Mouse (Mus musculus) embryonic facial prominence, embryonic 11.5 days (tissue): ENCODE measurements around the gene Uox. TPM values are rescaled to one million over a fixed set of nuclear protein-coding genes. Genes with fewer than 3 reads are reported as not detected.

Experiments
- ATAC-seq: fragments of 200-750 bp; cut with Nextera tagmentation; replicated peaks from 2 replicates; pipeline ENCODE4 v1.8.0; 2017; ENCODE audit warnings: low read depth; ENCODE audit not compliant: insufficient number of reproducible peaks, low FRiP score, low TSS enrichment
- DNase-seq: peaks from one replicate; pipeline ENCODE4 v3.0.0-alpha.2; 2015; ENCODE audit warnings: low spot score
- H3K27ac ChIP-seq: fragments of 300-500 bp; sonication (generic); replicated peaks from 2 replicates; pipeline ENCODE4 v1.5.1; 2014; ENCODE audit warnings: mild to moderate bottlenecking, low read depth, low read length, control low read depth
- H3K27me3 ChIP-seq: fragments of 300-500 bp; sonication (generic); 2 replicates; pipeline ENCODE4 v1.6.1; 2014; ENCODE audit warnings: mild to moderate bottlenecking, low read length, moderate library complexity, mixed read lengths; ENCODE audit not compliant: control insufficient read depth, insufficient read depth
- H3K36me3 ChIP-seq: fragments of 300-500 bp; sonication (generic); replicated peaks from 2 replicates; pipeline ENCODE4 v1.6.1; 2014; ENCODE audit warnings: low read depth, mild to moderate bottlenecking, low read length, moderate library complexity, mixed read lengths; ENCODE audit not compliant: control insufficient read depth, insufficient read depth
- H3K4me1 ChIP-seq: fragments of 300-500 bp; sonication (generic); 2 replicates; pipeline ENCODE4 v1.6.1; 2014; ENCODE audit warnings: low read length, mixed read lengths; ENCODE audit not compliant: control insufficient read depth, insufficient read depth
- H3K4me2 ChIP-seq: fragments of 300-500 bp; sonication (generic); 2 replicates; pipeline ENCODE4 v1.6.1; 2014; ENCODE audit warnings: low read depth, mild to moderate bottlenecking, control low read depth, low read length, moderate library complexity
- H3K4me3 ChIP-seq: fragments of 300-500 bp; sonication (generic); 2 replicates; pipeline ENCODE4 v1.5.1; 2014; ENCODE audit warnings: low read depth, low read length, control low read depth
- H3K9ac ChIP-seq: fragments of 300-500 bp; sonication (generic); replicated peaks from 2 replicates; pipeline ENCODE4 v1.6.1; 2014; ENCODE audit warnings: mild to moderate bottlenecking, control low read depth, low read length
- H3K9me3 ChIP-seq: fragments of 300-500 bp; sonication (generic); replicated peaks from 2 replicates; pipeline ENCODE4 v1.6.1; 2016; ENCODE audit warnings: mild to moderate bottlenecking, low read length, inconsistent platforms, mixed read lengths; ENCODE audit not compliant: control insufficient read depth
- WGBS: fragments of 180-500 bp; shearing (Covaris S2); extraction: QIAGEN DNeasy Blood & Tissue Kit; methylation state at CpG from one replicate; pipeline ENCODE4 v1.1.7; 2014; 5-methylcytosine and 5-hydroxymethylcytosine counted together
- polyA plus RNA-seq: library from polyadenylated mRNA; unstranded; fragments of >200 nt; fragmentation: Nextera tagmentation; extraction: Ambion mirVana; gene quantifications from 2 replicates; pipeline ENCODE4 v1.2.1, GENCODE M21; 2014

Uox gene
- not detected in 2 replicates for polyA plus RNA-seq

GRCm38 (mm10) chr3:146570148-146570782 is at the start of gene Uox:
Gene Uox, plus strand, starts transcription at chr3:146570426.
- 83% methylated on average over 10 of the region's 10 CpGs for WGBS
- no peak for DNase-seq
- no peak within 1 kb of the TSS for H3K9ac ChIP-seq
- H3K4me3 ChIP-seq = no peak within 1 kb of the TSS
- H3K27ac ChIP-seq = no peak within 1 kb of the TSS
- H3K4me1 ChIP-seq = no peaks in the 10 kb centered on the region
- H3K36me3 ChIP-seq = no peaks in the 10 kb centered on the region
- ATAC-seq = no peak
- H3K27me3 ChIP-seq = no peaks in the 10 kb centered on the region
- H3K4me2 ChIP-seq = no peak within 1 kb of the TSS
- H3K9me3 ChIP-seq = no peaks in the 10 kb centered on the region

GRCm38 (mm10) chr3:146520798-146521651 is 49.2 kb upstream of the Uox start, which contains the start of gene Rpf1:
Gene Rpf1, minus strand, starts transcription at chr3:146521429.
- Histone ChIP-seq H3K27me3 (no peaks in the 10 kb centered on the region), H3K9me3 (no peaks in the 10 kb centered on the region), H3K4me2 (peak within 1 kb of the TSS; percentile 60), H3K4me3 (peak within 1 kb of the TSS; percentile 81), H3K27ac (peak within 1 kb of the TSS; percentile 96), H3K4me1 (no peaks in the 10 kb centered on the region), H3K9ac (peak within 1 kb of the TSS; percentile 90), H3K36me3 (peaks cover 4% of the 10 kb centered on the region; the same call in 1 of the 2 replicates)
- peak; percentile 94 for ATAC-seq
- under 1% methylated on average over 49 of the region's 82 CpGs for WGBS
- peak; percentile 95 for DNase-seq

- H3K9ac ChIP-seq = peak overlapping the region; percentile 90
- 0 out of 2 replicates have a peak, but pooled peaks have one; percentile 19 for ATAC-seq
Observed at GRCm38 (mm10) chr3:146521652-146522020, 48.6 kb upstream of the Uox start.

GRCm38 (mm10) chr3:146528335-146528734 is 41.9 kb upstream of the Uox start:
- Histone ChIP-seq H3K9ac (no peak overlapping the region), H3K9me3 (no peaks in the 10 kb centered on the region), H3K4me1 (no peaks in the 10 kb centered on the region), H3K27ac (no peak overlapping the region), H3K36me3 (no peaks in the 10 kb centered on the region), H3K4me3 (no peak overlapping the region), H3K27me3 (no peaks in the 10 kb centered on the region), H3K4me2 (no peak overlapping the region)
- DNase-seq = no peak
- WGBS = 52% methylated on average over 2 of the region's 2 CpGs
- no peak for ATAC-seq

More at GRCm38 (mm10) chr3:146521652-146522020, 48.6 kb upstream of the Uox start:
- peak overlapping the region; percentile 60 for H3K4me2 ChIP-seq
- peaks cover 4% of the 10 kb centered on the region; the same call in 1 of the 2 replicates for H3K36me3 ChIP-seq
- no peaks in the 10 kb centered on the region for H3K4me1 ChIP-seq
- H3K27ac ChIP-seq = peak overlapping the region; percentile 96; the same call in 1 of the 2 replicates
- 18% methylated on average over 8 of the region's 8 CpGs for WGBS
- H3K4me3 ChIP-seq = peak overlapping the region; percentile 81
- peak; percentile 40 for DNase-seq
- no peaks in the 10 kb centered on the region for H3K9me3 ChIP-seq
- no peaks in the 10 kb centered on the region for H3K27me3 ChIP-seq

GRCm38 (mm10) chr3:146534986-146535385 is 35.2 kb upstream of the Uox start:
- ATAC-seq (no peak), DNase-seq (no peak)
- no peak overlapping the region for H3K4me3 ChIP-seq
- no peaks in the 10 kb centered on the region for H3K9me3 ChIP-seq
- H3K4me1 ChIP-seq = no peaks in the 10 kb centered on the region
- H3K27ac ChIP-seq = no peak overlapping the region
- H3K9ac ChIP-seq = no peak overlapping the region
- no peaks in the 10 kb centered on the region for H3K36me3 ChIP-seq
- 63% methylated on average over 6 of the region's 6 CpGs for WGBS
- H3K27me3 ChIP-seq = no peaks in the 10 kb centered on the region
- H3K4me2 ChIP-seq = no peak overlapping the region

GRCm38 (mm10) chr3:146540521-146541273 is 29.5 kb upstream of the Uox start:
- no peaks in the 10 kb centered on the region for H3K4me1 ChIP-seq
- WGBS = 84% methylated on average over 4 of the region's 4 CpGs
- DNase-seq = no peak
- H3K27me3 ChIP-seq = no peaks in the 10 kb centered on the region
- H3K9me3 ChIP-seq = no peaks in the 10 kb centered on the region
- no peaks in the 10 kb centered on the region for H3K36me3 ChIP-seq
- no peak for ATAC-seq
- no peak overlapping the region for H3K27ac ChIP-seq
- no peak overlapping the region for H3K4me2 ChIP-seq
- no peak overlapping the region for H3K9ac ChIP-seq
- H3K4me3 ChIP-seq = no peak overlapping the region

GRCm38 (mm10) chr3:146543632-146544031 is 26.6 kb upstream of the Uox start:
- Histone ChIP-seq H3K27me3 (no peaks in the 10 kb centered on the region), H3K9ac (no peak overlapping the region), H3K4me2 (no peak overlapping the region), H3K9me3 (no peaks in the 10 kb centered on the region), H3K4me1 (no peaks in the 10 kb centered on the region), H3K36me3 (no peaks in the 10 kb centered on the region), H3K27ac (no peak overlapping the region), H3K4me3 (no peak overlapping the region)
- no peak for ATAC-seq
- no peak for DNase-seq
- 29% methylated on average over 1 of the region's 1 CpGs for WGBS
